Mouse (Mus musculus): ENCODE results near the gene Eif4a1.

DNA sequence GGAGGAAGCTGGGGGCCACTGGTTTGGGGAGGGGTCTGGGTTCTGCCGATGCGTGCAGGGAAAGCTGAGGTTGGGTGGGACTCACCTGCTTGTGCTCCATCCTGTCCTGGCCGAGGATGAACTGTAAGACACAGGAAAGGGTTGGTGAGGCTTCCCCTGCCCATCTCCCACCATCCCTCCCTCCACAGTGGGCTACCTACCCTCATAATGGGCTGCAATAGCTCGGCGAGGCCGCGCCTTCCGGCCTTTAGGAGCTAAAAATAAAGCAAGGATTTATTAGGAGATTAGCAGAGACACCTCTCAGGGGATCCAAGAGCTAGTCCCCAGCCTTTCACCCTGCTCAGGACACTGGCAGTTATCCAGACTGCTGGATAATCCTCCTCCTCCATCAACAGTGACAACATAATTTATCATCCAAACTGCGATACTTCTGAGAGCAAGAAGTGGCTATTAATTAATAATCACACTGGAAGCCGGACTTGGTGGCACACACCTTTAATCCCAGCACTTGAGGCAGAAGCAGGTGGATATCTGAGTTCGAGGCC is 21.3 kb upstream of the Eif4a1 start:
- no peak for TF ChIP-seq POLR2A (IDR thresholded peaks at IDR 0.05; ENCODE audit: borderline replicate concordance, control insufficient read depth, low read depth, low read length)
- no peak for TF ChIP-seq CTCF (IDR thresholded peaks at IDR 0.05; ENCODE audit: control insufficient read depth, insufficient read depth, low read length)

Measured in bone marrow, adult 2 months (tissue).